Mouse (Mus musculus): Measurements from ENCODE around the gene Anxa2.
A peak's percentile ranks its signal among the peaks of the same experiment; 100 is the strongest.

The Anxa2 gene

GRCm38 (mm10) chr9:69453066-69453900, at the start of gene Anxa2:
TSS of gene Anxa2 (plus strand) at chr9:69453620.
- DNase-seq (ENCODE audit: low spot score) = peak; percentile 88

- no peak for DNase-seq (ENCODE audit: low spot score)
These were observed 48.7 kb upstream of the Anxa2 start for GRCm38 (mm10) chr9:69404671-69405070.

GRCm38 (mm10) chr9:69419476-69419875, 33.9 kb upstream of the Anxa2 start:
- no peak for DNase-seq (ENCODE audit: low spot score)

GRCm38 (mm10) chr9:69430531-69430930, 22.9 kb upstream of the Anxa2 start:
- DNase-seq (ENCODE audit: low spot score) = no peak

GRCm38 (mm10) chr9:69431863-69432555, 21.4 kb upstream of the Anxa2 start:
- DNase-seq (ENCODE audit: low spot score) = no peak

- DNase-seq (ENCODE audit: low spot score) = no peak
These were observed 18.2 kb upstream of the Anxa2 start for GRCm38 (mm10) chr9:69435194-69435593.

- no peak for DNase-seq (ENCODE audit: low spot score)
These were observed 17.8 kb upstream of the Anxa2 start for GRCm38 (mm10) chr9:69435662-69436061.

GRCm38 (mm10) chr9:69439805-69440357, 13.5 kb upstream of the Anxa2 start:
- no peak for DNase-seq (ENCODE audit: low spot score)

GRCm38 (mm10) chr9:69442471-69443038, 10.9 kb upstream of the Anxa2 start:
- DNase-seq (ENCODE audit: low spot score) = no peak

- no peak for DNase-seq (ENCODE audit: low spot score)
These were observed 10.2 kb upstream of the Anxa2 start for GRCm38 (mm10) chr9:69443203-69443602.

GRCm38 (mm10) chr9:69448801-69449200, 4.6 kb upstream of the Anxa2 start:
- DNase-seq (ENCODE audit: low spot score) = no peak

GRCm38 (mm10) chr9:69450636-69451035, 2.8 kb upstream of the Anxa2 start:
- no peak for DNase-seq (ENCODE audit: low spot score)

- DNase-seq (ENCODE audit: low spot score) = no peak
These were observed 1.3 kb upstream of the Anxa2 start for GRCm38 (mm10) chr9:69451886-69452810.

- DNase-seq (ENCODE audit: low spot score) = no peak
These were observed 664 bp downstream of the Anxa2 start for GRCm38 (mm10) chr9:69453901-69454666.

GRCm38 (mm10) chr9:69454691-69455090, 1.3 kb downstream of the Anxa2 start:
- DNase-seq (ENCODE audit: low spot score) = no peak

- DNase-seq (ENCODE audit: low spot score) = no peak
These were observed 2.0 kb downstream of the Anxa2 start for GRCm38 (mm10) chr9:69455391-69455790.

GRCm38 (mm10) chr9:69456406-69457075, 3.1 kb downstream of the Anxa2 start:
- no peak for DNase-seq (ENCODE audit: low spot score)

GRCm38 (mm10) chr9:69457143-69457542, 3.7 kb downstream of the Anxa2 start:
- DNase-seq (ENCODE audit: low spot score) = no peak

- DNase-seq (ENCODE audit: low spot score) = peak; percentile 78
These were observed 4.6 kb downstream of the Anxa2 start for GRCm38 (mm10) chr9:69457747-69458625.
